Mouse (Mus musculus): ENCODE measurements at regions not wholly inside any gene's neighbourhood (a gene's known extent, or its start where the extent isn't known, plus 50 kb on each side); places are given as distances from the start of the nearest gene placed in this dataset.

DNA sequence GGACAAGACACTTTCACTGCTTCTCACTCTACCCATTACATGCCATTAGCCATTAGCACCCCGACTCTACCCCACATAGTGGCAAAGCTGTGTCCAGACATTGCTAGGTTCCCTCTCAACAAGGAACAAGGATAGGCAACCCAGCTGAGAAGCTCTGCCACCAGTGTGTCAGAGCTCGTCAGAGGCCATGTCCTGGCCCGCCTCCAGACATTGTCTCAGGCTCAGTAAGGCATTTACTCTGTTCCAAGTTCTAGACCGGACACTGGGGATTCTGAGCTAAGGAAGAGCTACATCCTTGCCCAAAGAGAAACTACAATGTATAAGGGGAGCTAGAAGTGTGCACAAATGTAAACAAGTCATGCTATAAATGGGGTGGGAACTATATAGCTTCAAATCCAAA is 66.2 kb upstream of the Gm15217 start:
- TF ChIP-seq CTCF (conservative IDR thresholded peaks at IDR 0.05; ENCODE audit: low read length) (no peak), NANOG (IDR thresholded peaks at IDR 0.05; ENCODE audit: borderline replicate concordance, low read length) (no peak), POU5F1 (IDR thresholded peaks at IDR 0.05; ENCODE audit: borderline replicate concordance, low read length) (no peak)

All from E14TG2a.4 (cell line).